Mouse (Mus musculus): ENCODE measurements around the gene Col26a1. TPM values are rescaled to one million over a fixed set of nuclear protein-coding genes. Genes with fewer than 3 reads are reported as not detected.

Gene Col26a1
- total and polyA plus RNA-seq, 3 experiments = 0.72 TPM; not detected in 2

- DNase-seq (ENCODE audit: extremely low read depth) = peak; percentile 88
- H3K9me3 ChIP-seq (replicated peaks; ENCODE audit: low read length) = no peaks in the 10 kb centered on the region
- H3K4me2 ChIP-seq (ENCODE audit: insufficient read depth, low read depth, poor library complexity, severe bottlenecking) = no peak overlapping the region
- no peaks in the 10 kb centered on the region for H3K79me2 ChIP-seq (replicated peaks; ENCODE audit: control insufficient read depth, extremely low read depth, insufficient read depth, poor library complexity, severe bottlenecking)
- dilution Hi-C loops (cut with MboI; ENCODE audit: extremely low pct_ligation_motif_present, extremely low pct_unique_long_range_greater_than_20kb, low sequenced_read_pairs) (no loop called here), in situ Hi-C loops (cut with MboI; ENCODE audit: low pct_ligation_motif_present, low pct_unique_long_range_greater_than_20kb, low sequenced_read_pairs) (loop anchor here (5.0 to 10.0 kb wide), 2 partner anchors 33 to 186 kb away; partner anchors contain the start of gene Trim56)
- TF ChIP-seq RAD21 (IDR thresholded peaks at IDR 0.05; ENCODE audit: low read depth, low read length) (peak; percentile 99), TBP (conservative IDR thresholded peaks at IDR 0.05; ENCODE audit: low read depth, low read length) (no peak), BHLHE40 (IDR thresholded peaks at IDR 0.05; ENCODE audit: low read depth, low read length) (no peak), ZC3H11A (IDR thresholded peaks at IDR 0.05; ENCODE audit: low read depth, low read length) (peak; percentile 51), RCOR1 (conservative IDR thresholded peaks at IDR 0.05; ENCODE audit: low read depth, low read length) (no peak), MAZ (IDR thresholded peaks at IDR 0.05; ENCODE audit: low read depth, low read length) (peak; percentile 39; the same call in 1 of the 2 replicates), SMC3 (IDR thresholded peaks at IDR 0.05; ENCODE audit: low read depth, low read length) (peak; percentile 91), TCF12 (IDR thresholded peaks at IDR 0.05; ENCODE audit: low read depth, low read length) (no peak), CHD2 (IDR thresholded peaks at IDR 0.05; ENCODE audit: low read length) (no peak), CTCF (conservative IDR thresholded peaks at IDR 0.05 in 1 of 2, IDR thresholded peaks at IDR 0.05 in 1 of 2; ENCODE audit: low read depth in 2 of 2, low read length in 2 of 2) (peak; percentile 94 to 99)
- H3K36me3 ChIP-seq (replicated peaks in 1 of 2; ENCODE audit: control insufficient read depth in 1 of 2, insufficient read depth in 1 of 2, low read length in 1 of 2) = peaks cover 0 to 8% of the 10 kb centered on the region in 2 experiments
- H3K27ac ChIP-seq (ENCODE audit: insufficient read depth, low read depth) = no peak overlapping the region
- H3K4me3 ChIP-seq (replicated peaks in 1 of 3; ENCODE audit: low read depth in 2 of 3, low read length in 2 of 3, poor library complexity in 1 of 3) = no peak overlapping the region
- H3K9ac ChIP-seq (ENCODE audit: insufficient read depth, low read depth) = no peak overlapping the region
- H3K4me1 ChIP-seq (ENCODE audit: control insufficient read depth in 1 of 2, insufficient read depth in 2 of 2) = peaks cover 5 to 20% of the 10 kb centered on the region in 2 experiments
- no peaks in the 10 kb centered on the region for H3K27me3 ChIP-seq (replicated peaks)
Measured at GRCm38 (mm10) chr5:136929073-136929472, 46.1 kb upstream of the Col26a1 start.

DNA sequence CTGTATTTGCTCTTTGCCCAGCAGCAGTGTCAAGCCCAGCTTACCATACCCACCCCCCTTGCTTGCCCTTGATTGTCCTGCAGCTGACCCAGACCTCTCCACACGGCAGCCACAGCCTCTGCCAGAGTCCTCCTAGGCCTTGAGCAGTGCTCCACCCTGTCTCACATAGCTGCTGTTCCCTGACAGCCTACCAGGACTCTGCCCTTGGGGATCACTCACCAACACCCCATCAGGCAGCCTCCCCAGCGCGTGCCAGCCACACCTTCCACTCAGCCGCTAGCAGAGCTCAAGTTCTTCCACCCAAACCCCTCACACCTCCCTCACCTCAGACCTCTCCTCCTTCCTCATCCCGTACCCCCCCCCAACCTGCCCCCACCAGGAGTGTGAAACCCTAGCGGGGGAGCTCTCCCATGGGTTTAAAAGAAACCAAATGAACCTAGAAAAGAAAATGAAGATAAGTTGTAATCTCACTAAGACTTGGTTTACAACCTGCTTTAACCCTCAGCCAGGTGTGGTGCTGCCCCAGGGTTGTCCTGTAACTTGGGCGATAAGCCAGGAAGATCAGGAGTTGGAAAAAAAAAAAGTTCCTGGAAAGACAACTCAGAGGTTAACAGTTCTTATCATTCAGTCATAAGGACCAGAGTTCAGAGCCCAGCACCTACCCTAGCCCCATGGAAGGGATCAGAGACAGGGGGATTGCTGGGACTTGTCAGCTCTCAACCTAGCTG is 40.9 kb upstream of the Col26a1 start:
- in situ Hi-C loops (cut with MboI; ENCODE audit: low pct_ligation_motif_present, low pct_unique_long_range_greater_than_20kb, low sequenced_read_pairs) (loop anchor here (10.0 kb wide), 1 partner anchor 191 kb away; the partner anchor contains the start of gene Trim56), dilution Hi-C loops (cut with MboI; ENCODE audit: extremely low pct_ligation_motif_present, extremely low pct_unique_long_range_greater_than_20kb, low sequenced_read_pairs) (no loop called here)
- Histone ChIP-seq H3K27ac (ENCODE audit: insufficient read depth, low read depth) (no peak overlapping the region), H3K79me2 (replicated peaks; ENCODE audit: control insufficient read depth, extremely low read depth, insufficient read depth, poor library complexity, severe bottlenecking) (no peaks in the 10 kb centered on the region), H3K4me2 (ENCODE audit: insufficient read depth, low read depth, poor library complexity, severe bottlenecking) (no peak overlapping the region), H3K4me1 (ENCODE audit: control insufficient read depth in 1 of 2, insufficient read depth in 2 of 2) (peaks cover 8 to 9% of the 10 kb centered on the region in 2 experiments; a peak in 3 of 4 replicates), H3K27me3 (replicated peaks) (peaks cover 10% of the 10 kb centered on the region), H3K36me3 (replicated peaks in 1 of 2; ENCODE audit: control insufficient read depth in 1 of 2, insufficient read depth in 1 of 2, low read length in 1 of 2) (peaks cover 0 to 7% of the 10 kb centered on the region in 2 experiments), H3K9me3 (replicated peaks; ENCODE audit: low read length) (no peaks in the 10 kb centered on the region), H3K9ac (ENCODE audit: insufficient read depth, low read depth) (no peak overlapping the region), H3K4me3 (replicated peaks in 1 of 3; ENCODE audit: low read depth in 2 of 3, low read length in 2 of 3, poor library complexity in 1 of 3) (no peak overlapping the region)
- no peak for DNase-seq (ENCODE audit: extremely low read depth)
- TF ChIP-seq MAFK (IDR thresholded peaks at IDR 0.05; ENCODE audit: insufficient replicate concordance, low read length) = no peak
- no peak for TF ChIP-seq MAZ (IDR thresholded peaks at IDR 0.05; ENCODE audit: low read depth, low read length)
- no peak for TF ChIP-seq NRF1 (IDR thresholded peaks at IDR 0.05; ENCODE audit: low read depth, low read length)
- no peak for TF ChIP-seq USF2 (conservative IDR thresholded peaks at IDR 0.05; ENCODE audit: low read depth, low read length)
- no peak for TF ChIP-seq ZKSCAN1 (IDR thresholded peaks at IDR 0.05; ENCODE audit: borderline replicate concordance, low read depth, low read length)
- no peak for TF ChIP-seq ZNF384 (IDR thresholded peaks at IDR 0.05; ENCODE audit: low read depth, low read length)
- TF ChIP-seq TBP (conservative IDR thresholded peaks at IDR 0.05; ENCODE audit: low read depth, low read length) = no peak
- TF ChIP-seq ZMIZ1 (IDR thresholded peaks at IDR 0.05; ENCODE audit: low read depth, low read length) = no peak
- no peak for TF ChIP-seq MAX (IDR thresholded peaks at IDR 0.05; ENCODE audit: low read length)
- no peak for TF ChIP-seq CHD1 (IDR thresholded peaks at IDR 0.05; ENCODE audit: low read depth, low read length)
- TF ChIP-seq NELFE (IDR thresholded peaks at IDR 0.05; ENCODE audit: low read depth, low read length) = no peak
